Comparison of ENCODE assay signal across 20 mouse cellular contexts in genomic region chr2:102993841-102994607, GRCm38 (mm10).
"Had no signal": no experiment of that assay in that cellular context is flagged by ENCODE, and none has a peak within 500 bp of the region (broad histone marks: within the 10 kb centered on the region; RNA-seq: fewer than 3 reads in every experiment).

No protein-coding gene starts in this region.

- H3K9me3 ChIP-seq: limb, embryonic 12.5 days; limb, embryonic 15.5 days; liver, embryonic 15.5 days; megakaryocyte, embryonic 14.5 days had no signal

- H3K4me1 ChIP-seq: liver, embryonic 15.5 days had no signal

- DNase-seq: kidney, adult 11 months; kidney, adult 9 months; kidney, postnatal 14 days; kidney, postnatal 4 days; left cerebral cortex, postnatal 4 days; lung, adult 2 months; lung, postnatal 14 days; lung, postnatal 4 days; midbrain, embryonic 14.5 days; right cerebral cortex, postnatal 14 days; right cerebral cortex, postnatal 4 days; thymus, adult 2 months; thymus, postnatal 14 days; thymus, postnatal 4 days had no signal

- H3K4me3 ChIP-seq: limb, embryonic 12.5 days; limb, embryonic 15.5 days; liver, embryonic 15.5 days; megakaryocyte, embryonic 14.5 days had no signal

- H3K4me2 ChIP-seq: limb, embryonic 12.5 days; limb, embryonic 15.5 days; liver, embryonic 15.5 days; midbrain, embryonic 11.5 days had no signal

- H3K27me3 ChIP-seq: limb, embryonic 12.5 days; limb, embryonic 15.5 days; liver, embryonic 15.5 days had no signal

- H3K36me3 ChIP-seq: limb, embryonic 12.5 days; limb, embryonic 15.5 days; liver, embryonic 15.5 days had no signal

- H3K27ac ChIP-seq: limb, embryonic 12.5 days; limb, embryonic 15.5 days; liver, embryonic 15.5 days; stomach, postnatal 0 days had no signal

- H3K9ac ChIP-seq: limb, embryonic 12.5 days; limb, embryonic 15.5 days; liver, embryonic 15.5 days had no signal
